Mouse (Mus musculus) lung, postnatal 0 days (tissue): ENCODE data around the gene Brpf1.

Source experiments
- CTCF ChIP-seq: IDR thresholded peaks from 2 replicates; pipeline ENCODE4 v1.5.1; 2016; ENCODE audit warnings: antibody characterized with exemption, mild to moderate bottlenecking
- EP300 ChIP-seq: IDR thresholded peaks from 2 replicates; pipeline ENCODE4 v1.6.1; 2016; ENCODE audit warnings: antibody characterized with exemption, mild to moderate bottlenecking, control low read depth

DNA sequence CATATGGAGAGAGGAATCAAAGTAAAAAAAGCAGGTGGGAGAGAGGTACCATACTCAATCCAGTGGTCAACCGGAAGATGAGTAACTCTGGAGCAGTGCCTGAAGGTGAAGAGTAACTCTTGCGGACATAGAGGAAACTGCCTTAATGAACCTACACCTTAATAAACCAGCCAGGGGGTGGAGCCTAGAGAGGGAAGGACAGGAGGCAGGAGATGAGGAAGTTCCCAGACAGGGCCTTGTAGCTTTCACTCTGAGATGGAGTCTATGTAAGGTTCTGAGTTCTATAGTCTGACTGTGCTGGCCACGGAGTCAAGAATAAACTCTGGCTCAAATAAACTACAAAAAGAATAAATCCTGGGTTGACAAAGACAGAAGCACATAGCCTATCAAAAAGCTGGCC is 22.0 kb upstream of the Brpf1 start:
- TF ChIP-seq CTCF (no peak), EP300 (no peak)
